Mouse (Mus musculus) kidney, postnatal 25 days (tissue): ENCODE data around the gene Trmt10a.
A peak's percentile ranks its signal among the peaks of the same experiment; 100 is the strongest.

Source experiments
- DNase-seq, 2 experiments: peaks; one replicate each; pipeline ENCODE4 v3.0.0; 2021; ENCODE audit warnings: mixed read lengths in 2 of 2

Trmt10a gene

DNA sequence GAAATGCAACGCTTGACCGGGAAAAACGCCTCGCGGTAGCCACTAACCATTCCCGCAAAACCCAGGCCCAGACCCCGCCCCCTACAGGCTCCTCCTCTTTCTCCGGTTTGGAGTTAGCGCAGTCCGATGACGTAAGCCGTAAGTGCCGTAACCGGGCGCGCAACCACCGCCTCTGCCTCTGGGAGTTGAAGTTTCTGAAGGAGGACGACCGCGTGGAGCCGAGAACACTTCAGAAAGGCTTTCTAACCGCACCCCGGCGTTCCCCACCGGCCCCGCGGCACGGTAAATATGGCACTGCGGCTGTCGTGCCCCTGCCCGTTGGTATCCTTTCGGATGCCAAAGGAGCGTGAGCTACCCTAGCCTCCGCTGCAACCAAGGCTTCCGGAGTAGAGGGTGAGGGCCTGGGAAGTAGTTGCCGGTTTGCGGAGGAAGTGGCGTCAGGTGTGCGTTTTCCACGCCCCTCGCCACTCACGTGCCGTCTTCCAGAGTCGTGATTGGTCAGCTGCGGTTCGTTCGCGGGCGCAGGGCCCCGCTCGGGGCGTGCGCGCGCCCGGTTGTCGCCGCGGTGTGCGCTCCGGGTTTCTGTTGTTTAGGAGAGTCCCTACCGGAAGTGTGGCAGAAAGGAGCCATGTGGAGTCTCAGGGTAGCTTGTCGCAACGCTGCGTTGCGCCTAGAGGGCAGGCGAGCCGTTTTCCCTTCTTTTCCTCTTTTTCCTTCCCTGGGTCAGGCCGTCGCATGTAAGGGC lies at the start of gene Trmt10a:
TSS of gene Trmt10a (plus strand) at position 134 of the 745 bp plus-strand sequence.
- peak; percentile 99 to 100 for DNase-seq

DNA sequence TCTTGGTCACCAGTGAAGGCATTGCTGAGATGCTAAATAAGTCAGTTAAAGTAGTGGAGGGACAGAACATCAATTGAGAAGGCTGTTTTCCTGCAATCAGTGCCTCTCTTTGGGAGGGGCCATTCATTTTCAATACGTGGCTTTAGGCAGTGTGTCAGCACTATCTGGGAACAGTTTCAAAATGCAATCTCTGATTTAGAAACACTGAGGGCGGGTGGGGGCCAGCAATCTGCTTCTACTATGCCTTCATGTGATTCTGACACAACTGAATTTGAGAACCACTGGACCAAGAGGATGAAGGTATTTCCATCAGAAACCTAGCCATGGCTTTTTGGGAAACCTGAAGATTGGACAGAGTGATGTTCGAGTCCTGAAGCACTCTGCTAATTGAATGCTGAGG lies 47.9 kb upstream of the Trmt10a start:
- no peak for DNase-seq

DNA sequence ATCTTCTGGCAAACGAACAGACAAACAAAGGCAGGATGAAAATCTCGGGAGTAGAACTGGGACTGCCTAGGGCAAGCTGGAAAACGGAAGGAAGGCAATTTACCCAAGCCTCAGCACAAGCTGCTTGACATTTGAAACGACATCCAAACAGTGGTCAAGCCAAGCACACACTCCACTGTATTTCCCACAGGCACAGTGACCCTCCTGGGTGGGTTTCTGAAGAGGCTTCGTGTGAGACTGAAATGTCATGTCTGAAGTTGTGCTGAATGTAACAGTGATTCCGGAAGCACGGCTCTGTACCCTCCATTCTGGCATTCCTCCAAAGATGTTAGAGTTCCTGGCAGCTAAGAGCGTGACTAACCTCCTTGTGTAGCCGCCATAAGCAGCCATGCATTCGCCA lies 47.5 kb upstream of the Trmt10a start:
- no peak for DNase-seq

DNA sequence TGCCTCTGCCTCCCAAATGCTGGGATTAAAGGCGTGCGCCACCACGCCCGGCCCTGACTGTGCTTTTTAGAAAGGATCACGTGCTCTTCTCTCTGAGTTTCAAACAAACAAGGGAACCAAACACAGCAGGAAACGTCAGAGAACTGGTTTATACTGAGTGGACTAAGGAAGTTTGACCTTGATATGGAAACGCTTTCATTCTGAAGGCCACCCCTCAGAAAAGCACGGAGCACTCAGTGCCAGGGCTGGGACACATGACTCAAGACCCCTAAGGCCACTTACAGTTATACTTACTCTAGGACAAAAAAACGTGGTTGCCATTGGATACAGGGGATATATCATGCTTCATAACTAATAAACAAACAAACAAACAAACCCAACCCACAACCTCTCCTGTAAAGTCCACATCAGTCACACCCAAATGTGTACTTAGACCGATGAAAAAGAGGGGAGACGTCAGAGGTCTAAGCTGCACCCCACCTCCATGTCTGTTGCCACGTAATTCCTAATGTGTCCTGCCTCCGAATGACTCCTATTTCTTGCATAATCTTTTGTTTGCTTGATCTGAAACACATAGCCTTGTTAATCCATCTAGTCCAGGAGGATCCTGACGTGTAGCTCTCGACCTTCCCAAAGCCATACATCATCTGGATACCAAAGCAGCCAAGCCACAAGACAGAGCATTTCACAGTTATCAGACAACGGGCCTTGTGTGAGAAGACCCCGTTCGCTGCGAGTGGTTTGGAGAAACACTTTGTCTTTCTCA lies 46.8 kb upstream of the Trmt10a start:
- DNase-seq: no peak

DNA sequence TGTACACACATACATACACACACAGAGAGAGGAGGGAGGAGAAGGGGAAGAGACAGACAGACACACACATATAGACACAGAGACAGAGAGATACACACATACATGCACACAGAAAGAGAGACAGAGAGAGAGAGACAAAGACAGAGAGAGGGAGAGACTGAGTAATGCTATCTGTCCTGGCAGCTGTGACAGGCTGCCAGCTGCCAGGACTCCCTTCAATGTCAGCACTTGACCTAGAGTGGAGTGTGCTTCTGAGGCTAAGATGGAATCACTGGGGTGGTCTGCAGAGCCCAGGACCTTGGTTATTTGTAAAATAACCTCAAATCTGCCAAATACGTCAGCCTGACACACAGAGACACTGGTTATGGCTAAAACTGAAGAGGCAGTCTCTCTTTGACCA lies 45.5 kb upstream of the Trmt10a start:
- DNase-seq: no peak

DNA sequence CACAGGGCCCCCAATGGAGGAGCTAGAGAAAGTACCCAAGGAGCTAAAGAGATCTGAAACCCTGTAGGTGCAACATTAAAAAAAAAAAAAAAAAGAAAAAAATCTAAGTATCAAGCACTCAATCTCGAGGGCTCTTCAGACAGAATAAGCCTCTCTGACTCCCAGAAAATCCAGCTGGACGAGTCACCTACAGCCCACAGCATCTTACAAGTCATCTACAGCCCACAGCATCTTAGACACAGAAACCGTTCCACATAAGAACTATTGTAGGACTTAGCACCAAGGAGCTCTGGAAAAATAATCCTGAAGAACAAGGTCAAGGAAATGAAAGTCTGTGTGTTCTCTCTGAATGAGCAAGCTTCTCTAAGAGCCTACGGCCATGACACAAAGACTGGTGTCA lies 41.3 kb upstream of the Trmt10a start:
- no peak for DNase-seq

GRCm38 (mm10) chr3:138103690-138104089 lies 39.6 kb upstream of the Trmt10a start:
- no peak for DNase-seq

DNA sequence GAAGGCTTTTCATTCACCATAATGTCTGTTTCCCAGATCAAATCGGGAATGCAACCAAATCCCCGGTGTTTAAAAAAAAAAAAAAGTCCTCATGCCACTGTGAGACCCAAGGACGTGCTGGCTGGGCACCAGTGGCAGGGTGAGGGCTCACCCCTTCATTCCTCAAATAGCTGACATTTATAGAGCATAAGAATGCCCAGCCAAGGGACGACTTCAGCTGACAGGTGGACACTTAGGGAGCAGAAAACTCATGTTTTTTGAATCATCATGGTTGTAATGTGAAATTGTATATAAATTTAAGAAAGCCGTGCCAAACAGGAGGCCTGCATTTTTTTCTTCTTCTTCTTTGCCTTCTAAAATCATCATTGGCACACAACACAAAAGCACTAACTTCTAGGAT lies 38.2 kb upstream of the Trmt10a start:
- no peak for DNase-seq

GRCm38 (mm10) chr3:138106887-138107286 lies 36.4 kb upstream of the Trmt10a start:
- no peak for DNase-seq

DNA sequence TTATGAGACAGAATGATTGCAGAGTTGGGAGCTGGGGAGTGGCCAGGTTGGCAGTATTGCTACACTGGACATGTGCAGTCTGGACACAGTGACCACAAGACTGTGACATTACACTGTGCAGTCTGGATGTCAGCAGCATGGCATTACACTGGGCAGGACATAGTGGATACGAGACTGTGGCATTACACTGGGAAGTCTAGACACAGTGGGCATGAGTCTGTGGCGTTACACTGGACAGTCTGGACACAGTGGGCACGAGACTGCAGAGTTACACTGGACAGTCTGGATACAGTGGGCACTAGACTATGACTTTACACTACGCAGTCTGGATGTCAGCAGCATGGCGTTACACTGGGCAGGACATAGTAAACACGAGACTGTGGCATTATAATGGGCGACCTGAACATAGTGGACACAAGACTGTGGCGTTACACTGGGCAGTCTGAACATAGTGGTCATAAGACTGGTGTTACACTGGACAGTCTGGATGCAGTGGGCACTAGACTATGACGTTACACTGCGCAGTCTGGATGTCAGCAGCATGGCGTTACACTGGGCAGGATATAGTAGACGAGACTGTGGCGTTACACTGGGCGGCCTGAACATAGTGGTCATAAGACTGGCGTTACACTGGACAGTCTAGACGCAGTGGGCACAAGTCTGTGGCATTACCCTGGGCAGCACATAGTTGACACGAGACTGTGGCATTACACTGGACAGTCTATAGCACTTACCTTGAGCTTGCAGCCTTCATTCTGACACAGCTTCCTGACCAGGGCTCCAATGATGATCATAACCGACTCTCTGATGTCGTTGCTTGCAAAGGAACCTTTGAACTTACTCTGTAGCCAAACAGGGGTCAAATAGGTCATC lies 32.1 kb upstream of the Trmt10a start:
- no peak for DNase-seq

DNA sequence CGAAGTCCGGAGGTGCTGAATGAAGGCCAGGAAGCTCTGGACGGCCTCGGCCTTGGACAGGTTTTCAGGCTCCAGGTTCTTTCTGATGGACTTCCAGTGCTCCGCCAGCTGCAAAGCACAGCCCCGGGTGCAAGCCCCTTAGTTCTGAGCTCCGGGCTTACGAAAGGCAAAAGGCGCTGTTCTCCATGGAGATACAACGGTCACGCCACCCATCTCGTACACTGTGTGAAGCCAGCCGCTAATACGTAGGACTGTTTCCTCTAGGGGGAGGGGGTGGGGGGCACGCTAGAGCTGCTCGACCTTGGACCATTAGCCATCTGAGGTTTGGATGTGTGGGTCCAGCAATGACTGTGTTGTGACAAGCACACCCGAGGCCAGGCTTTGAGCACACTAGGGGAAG lies 29.1 kb upstream of the Trmt10a start:
- DNase-seq: no peak

DNA sequence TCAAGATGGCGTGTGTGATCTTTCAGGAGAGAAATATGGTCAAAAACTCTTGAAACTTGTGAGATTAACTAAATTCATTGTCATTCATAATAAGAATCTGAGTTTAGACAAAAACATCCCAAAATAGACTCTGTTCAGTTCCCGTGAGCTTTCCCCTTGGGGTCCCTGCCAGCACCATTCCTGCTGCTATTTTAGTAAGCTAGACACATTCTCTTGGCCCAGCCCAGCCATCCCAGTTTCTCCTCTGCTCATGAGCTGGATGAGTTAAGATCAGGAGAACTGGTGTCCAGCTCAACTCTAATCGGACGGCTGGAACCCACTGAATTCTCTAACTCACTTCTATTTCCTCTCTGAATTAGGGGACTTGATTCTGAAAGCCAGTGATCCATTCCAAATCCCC lies 26.4 kb upstream of the Trmt10a start:
- no peak for DNase-seq

GRCm38 (mm10) chr3:138118392-138118791 lies 24.9 kb upstream of the Trmt10a start:
- DNase-seq: no peak

- DNase-seq: no peak
Observed at GRCm38 (mm10) chr3:138118831-138119230, 24.4 kb upstream of the Trmt10a start.

GRCm38 (mm10) chr3:138119444-138120105 lies 23.7 kb upstream of the Trmt10a start:
- no peak for DNase-seq

DNA sequence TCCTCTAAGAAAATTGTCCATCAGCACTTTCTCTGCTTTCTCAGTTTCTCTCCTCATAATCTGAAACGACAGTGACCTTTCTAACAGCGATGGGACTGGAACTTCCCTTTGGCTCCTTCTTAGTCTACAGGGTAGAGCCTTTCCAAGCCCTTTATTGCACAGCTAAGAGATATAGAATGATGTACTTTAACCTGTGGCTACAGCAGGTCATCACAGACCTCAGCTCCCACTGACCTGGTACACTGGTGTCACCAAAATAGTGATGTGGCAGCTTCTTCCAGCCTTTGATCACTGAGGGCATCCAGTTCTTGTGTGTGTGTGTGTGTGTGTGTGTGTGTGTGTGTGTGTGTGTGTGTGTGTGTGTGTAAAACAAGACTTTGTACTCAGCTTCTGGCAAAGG lies 21.8 kb upstream of the Trmt10a start:
- no peak for DNase-seq

DNA sequence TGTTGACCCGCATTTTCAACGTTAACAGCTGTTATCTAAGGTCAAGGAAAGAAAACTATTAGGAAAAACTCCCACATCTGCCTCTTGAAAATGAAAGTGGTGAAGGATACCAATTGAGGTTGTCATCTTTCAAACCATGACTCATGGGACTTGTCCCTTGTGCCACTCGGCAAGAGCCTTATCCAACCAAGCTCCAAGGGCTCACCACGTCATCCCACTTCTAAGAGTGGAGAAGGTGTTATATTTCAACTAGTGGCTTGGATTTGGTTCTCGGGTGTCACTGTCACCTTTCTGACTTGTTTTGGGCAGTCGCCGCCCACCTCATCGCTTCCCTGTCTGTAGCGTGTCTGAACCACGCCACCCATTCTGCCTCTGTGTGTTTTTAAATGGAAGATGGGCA lies 19.4 kb upstream of the Trmt10a start:
- no peak for DNase-seq

DNA sequence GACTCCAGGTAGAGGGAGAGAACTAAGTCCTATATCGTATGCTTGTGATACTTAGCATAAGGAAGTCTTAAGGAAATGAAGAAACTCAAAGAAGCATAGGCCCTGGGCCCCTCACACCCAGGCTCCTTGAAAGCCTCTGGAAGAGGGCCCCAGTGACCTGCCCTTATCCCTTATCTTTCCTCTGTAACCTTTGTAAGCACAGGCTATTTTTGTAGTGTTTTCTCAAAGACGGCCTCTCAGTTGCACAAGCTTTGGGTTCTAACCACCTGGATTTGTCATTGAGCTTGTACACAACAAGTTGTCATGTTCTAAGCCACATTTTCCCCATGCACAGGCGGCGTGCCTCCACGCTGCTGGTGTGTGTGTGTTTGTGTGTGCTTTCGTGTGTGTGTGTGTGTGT lies 14.1 kb upstream of the Trmt10a start:
- DNase-seq: no peak

DNA sequence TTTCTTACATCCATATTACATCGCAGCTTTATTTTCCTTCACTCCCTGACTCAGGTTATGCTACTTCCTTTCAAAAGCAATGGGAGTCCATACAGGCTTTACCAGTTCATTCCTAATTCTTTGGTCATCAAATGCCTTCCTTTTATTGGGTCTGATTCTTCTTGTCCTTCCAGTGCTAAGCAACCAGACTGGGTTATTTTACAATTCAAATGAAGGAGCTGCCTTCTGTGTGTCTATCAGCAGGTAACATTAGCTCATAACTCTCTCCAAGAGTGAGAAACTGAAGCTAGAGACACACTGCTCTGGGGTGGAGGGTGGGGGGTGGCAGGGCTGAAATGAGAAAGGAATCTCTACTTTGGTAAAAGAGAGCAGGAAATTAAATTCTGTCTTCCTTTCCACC lies 12.6 kb upstream of the Trmt10a start:
- DNase-seq: no peak

DNA sequence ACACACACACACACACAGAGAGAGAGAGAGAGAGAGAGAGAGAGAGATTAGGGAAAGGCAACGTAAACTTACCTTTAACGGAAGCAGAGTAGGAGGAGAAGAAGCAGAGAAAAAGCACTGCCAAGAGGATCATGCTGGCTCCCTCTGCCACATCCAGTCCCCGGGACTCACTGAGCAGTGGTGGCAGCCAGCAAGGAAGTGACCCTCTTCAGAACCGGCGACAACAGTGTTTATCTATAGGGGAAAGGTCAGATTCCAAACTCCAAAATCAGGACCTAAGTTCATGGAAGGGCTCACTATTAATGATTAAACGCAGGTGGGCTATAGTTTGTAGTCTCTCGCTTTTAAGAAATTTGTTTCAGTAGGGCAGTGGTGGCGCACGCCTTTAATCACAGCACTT lies 12.1 kb upstream of the Trmt10a start:
- no peak for DNase-seq

DNA sequence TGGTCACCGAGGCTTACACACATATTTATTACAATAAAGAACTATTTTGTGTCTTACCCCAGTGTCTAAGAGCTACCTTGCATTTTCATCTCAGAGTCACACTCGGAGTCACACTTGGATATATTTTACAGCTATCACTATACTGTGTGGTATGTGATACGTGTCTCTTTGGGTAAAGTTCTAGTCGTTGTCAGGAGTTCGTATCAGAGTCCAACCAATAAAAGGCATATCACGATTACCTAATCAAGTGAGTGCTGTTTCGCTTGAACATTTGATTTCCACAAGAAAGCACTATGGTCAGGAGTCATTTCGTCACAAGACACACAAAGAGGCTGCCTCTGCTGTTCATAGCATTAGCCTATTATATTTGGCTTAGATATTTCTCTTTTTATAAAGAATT lies 9.8 kb upstream of the Trmt10a start:
- no peak for DNase-seq

DNA sequence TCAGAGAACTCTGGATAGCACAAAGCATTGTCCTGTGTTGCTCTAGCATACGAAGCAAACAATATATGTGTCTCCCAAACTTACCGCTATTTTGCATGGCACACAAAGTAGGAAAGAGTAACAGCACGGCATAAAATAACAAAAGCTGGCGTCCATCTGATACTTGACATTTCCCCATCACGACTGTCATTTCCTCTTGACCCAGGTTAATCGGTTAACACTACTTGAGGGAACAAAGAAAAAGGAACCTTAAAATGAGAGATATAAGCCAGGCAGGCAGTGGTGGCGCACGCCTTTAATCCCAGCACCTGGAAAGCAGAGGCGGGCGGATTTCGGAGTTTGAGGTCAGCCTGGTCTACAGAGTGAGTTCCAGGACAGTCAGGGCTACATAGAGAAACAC lies 9.3 kb upstream of the Trmt10a start:
- DNase-seq: no peak

- no peak for DNase-seq
Observed at GRCm38 (mm10) chr3:138134528-138134927, 8.7 kb upstream of the Trmt10a start.
